Comparison of ENCODE assay signal across 11 mouse cellular contexts in the genomic region with DNA sequence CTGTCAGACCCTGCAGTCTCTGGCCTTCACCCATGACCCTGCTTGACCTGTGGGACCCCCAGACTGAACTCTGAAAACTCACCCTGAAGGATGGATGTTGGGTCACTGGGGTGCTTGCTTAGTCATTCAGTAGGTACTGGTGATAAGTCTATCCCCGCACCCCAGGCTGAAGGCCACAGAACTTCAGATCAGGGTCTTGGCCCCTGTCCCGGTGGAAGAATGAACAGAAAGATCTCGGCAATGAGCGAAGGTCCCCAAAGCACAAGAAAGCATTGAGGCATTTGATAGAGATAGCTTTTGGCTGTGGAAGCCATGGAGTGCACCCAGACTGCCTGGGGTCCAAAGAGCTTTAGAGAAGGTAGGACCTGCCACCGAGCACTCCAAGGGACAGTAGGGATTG.
DNase-seq lines count a peak whose midpoint lies in the region.
"Had no signal": no experiment of that assay in that cellular context is flagged by ENCODE, and none has a peak within 500 bp of the region (broad histone marks: within the 10 kb centered on the region; RNA-seq: fewer than 3 reads in every experiment).

No protein-coding gene starts in this region.

- peak; percentile 44 for DNase-seq in adrenal gland, adult 2 months
- no peak for DNase-seq in adrenal gland, adult 18-20 months (ENCODE audit: low spot score in 2 of 2)
- peak; percentile 31 for DNase-seq in adrenal gland, postnatal 25 days
- no peak for DNase-seq in adrenal gland, postnatal 4 days (ENCODE audit: low spot score in 2 of 2)
- DNase-seq in urinary bladder, postnatal 25 days (ENCODE audit: low spot score), result no peak
- DNase-seq: cerebellum, adult 11-12 months; cerebellum, adult 2 months; cerebellum, adult 9-10 months; cerebellum, postnatal 10 days; cerebellum, postnatal 25 days; forebrain, postnatal 0 days had no signal

Comparison
In these comparisons a context has a peak if more than half of its experiments do, and no peak if none do; other contexts are left out.
1. DNase-seq: peak in adrenal gland, adult 2 months (single experiment) and adrenal gland, postnatal 25 days (single experiment); none in adrenal gland, adult 18-20 months (0 of 2), adrenal gland, postnatal 4 days (0 of 2) and urinary bladder, postnatal 25 days (single experiment).